Mouse (Mus musculus) hindbrain, embryonic 14.5 days (tissue): ENCODE measurements at regions not wholly inside any gene's neighbourhood (a gene's known extent, or its start where the extent isn't known, plus 50 kb on each side); places are given as distances from the start of the nearest gene placed in this dataset.

ENCODE experiments used
- ATAC-seq: fragments of 200-750 bp; cut with Nextera tagmentation; 2 replicates; pipeline ENCODE4 v1.8.0; 2017; ENCODE audit warnings: moderate number of reproducible peaks, mild to moderate bottlenecking, moderate TSS enrichment, moderate library complexity; ENCODE audit not compliant: low FRiP score
- DNase-seq: peaks from one replicate; pipeline ENCODE4 v3.0.0-alpha.2; 2015; ENCODE audit warnings: low spot score
- H3K27ac ChIP-seq: fragments of 300-500 bp; sonication (generic); 2 replicates; pipeline ENCODE4 v1.5.1; 2014; ENCODE audit warnings: mild to moderate bottlenecking, moderate library complexity
- H3K27me3 ChIP-seq: fragments of 300-500 bp; sonication (generic); 2 replicates; pipeline ENCODE4 v1.6.1; 2014; ENCODE audit warnings: mild to moderate bottlenecking, low read length, mixed read lengths; ENCODE audit not compliant: control insufficient read depth, insufficient read depth
- H3K36me3 ChIP-seq: fragments of 300-500 bp; sonication (generic); replicated peaks from 2 replicates; pipeline ENCODE4 v1.6.1; 2014; ENCODE audit not compliant: control insufficient read depth, insufficient read depth
- H3K4me1 ChIP-seq: fragments of 300-500 bp; sonication (generic); replicated peaks from 2 replicates; pipeline ENCODE4 v1.6.1; 2014; ENCODE audit warnings: antibody characterized with exemption, low read length, mixed read lengths; ENCODE audit not compliant: control insufficient read depth, insufficient read depth
- H3K4me2 ChIP-seq: fragments of 300-500 bp; sonication (generic); replicated peaks from 2 replicates; pipeline ENCODE4 v1.6.1; 2014; ENCODE audit warnings: mild to moderate bottlenecking, moderate library complexity
- H3K4me3 ChIP-seq: fragments of 300-500 bp; sonication (generic); replicated peaks from 2 replicates; pipeline ENCODE4 v1.5.1; 2014; ENCODE audit warnings: mild to moderate bottlenecking, low read length
- H3K9ac ChIP-seq: fragments of 300-500 bp; sonication (generic); 2 replicates; pipeline ENCODE4 v1.6.1; 2014
- H3K9me3 ChIP-seq: fragments of 300-500 bp; sonication (generic); 2 replicates; pipeline ENCODE4 v1.6.1; 2016; ENCODE audit warnings: low read length; ENCODE audit not compliant: control insufficient read depth
- WGBS: fragments of 180-500 bp; shearing (Covaris S2); extraction: QIAGEN DNeasy Blood & Tissue Kit; methylation state at CpG from one replicate; pipeline ENCODE4 v1.1.7; 2014; 5-methylcytosine and 5-hydroxymethylcytosine counted together

GRCm38 (mm10) chr8:34739836-34740804, 628.6 kb upstream of the Gm10131 start:
- H3K4me3 ChIP-seq, result no peak overlapping the region
- H3K9ac ChIP-seq, result no peak overlapping the region
- H3K27me3 ChIP-seq, result no peaks in the 10 kb centered on the region
- no peaks in the 10 kb centered on the region for H3K9me3 ChIP-seq
- DNase-seq, result no peak
- no peak overlapping the region for H3K4me2 ChIP-seq
- no peak for ATAC-seq
- H3K27ac ChIP-seq, result no peak overlapping the region
- no peaks in the 10 kb centered on the region for H3K4me1 ChIP-seq
- WGBS, result 92% methylated on average over 16 of the region's 16 CpGs
- no peaks in the 10 kb centered on the region for H3K36me3 ChIP-seq

GRCm38 (mm10) chr8:34736214-34736613, 624.7 kb upstream of the Gm10131 start:
- DNase-seq (no peak), ATAC-seq (no peak)
- H3K36me3 ChIP-seq, result no peaks in the 10 kb centered on the region
- no peak overlapping the region for H3K9ac ChIP-seq
- no peak overlapping the region for H3K4me2 ChIP-seq
- no peaks in the 10 kb centered on the region for H3K9me3 ChIP-seq
- no peak overlapping the region for H3K27ac ChIP-seq
- no peaks in the 10 kb centered on the region for H3K27me3 ChIP-seq
- 88% methylated on average over 4 of the region's 4 CpGs for WGBS
- H3K4me3 ChIP-seq, result no peak overlapping the region
- no peaks in the 10 kb centered on the region; the same call in 1 of the 2 replicates for H3K4me1 ChIP-seq

- H3K9ac ChIP-seq, result no peak overlapping the region
Observed at GRCm38 (mm10) chr8:34735006-34735405, 623.5 kb upstream of the Gm10131 start.

GRCm38 (mm10) chr8:34732808-34733207, 621.3 kb upstream of the Gm10131 start:
- Histone ChIP-seq H3K4me2 (no peak overlapping the region), H3K36me3 (no peaks in the 10 kb centered on the region), H3K9ac (no peak overlapping the region), H3K27me3 (no peaks in the 10 kb centered on the region), H3K4me1 (no peaks in the 10 kb centered on the region; the same call in 1 of the 2 replicates), H3K4me3 (no peak overlapping the region), H3K27ac (no peak overlapping the region), H3K9me3 (no peaks in the 10 kb centered on the region)
- WGBS, result 8% methylated on average over 2 of the region's 2 CpGs
- DNase-seq (no peak), ATAC-seq (no peak)

More at GRCm38 (mm10) chr8:34735006-34735405, 623.5 kb upstream of the Gm10131 start:
- no peaks in the 10 kb centered on the region; the same call in 1 of the 2 replicates for H3K4me1 ChIP-seq
- ATAC-seq (no peak), DNase-seq (no peak)
- H3K4me3 ChIP-seq, result no peak overlapping the region
- 83% methylated on average over 4 of the region's 4 CpGs for WGBS
- no peaks in the 10 kb centered on the region for H3K27me3 ChIP-seq
- H3K4me2 ChIP-seq, result no peak overlapping the region
- H3K27ac ChIP-seq, result no peak overlapping the region
- no peaks in the 10 kb centered on the region for H3K9me3 ChIP-seq
- no peaks in the 10 kb centered on the region for H3K36me3 ChIP-seq

- H3K4me3 ChIP-seq, result no peak overlapping the region
- ATAC-seq, result no peak
- DNase-seq, result no peak
- no peak overlapping the region for H3K9ac ChIP-seq
- WGBS, result 29% methylated on average over 1 of the region's 1 CpGs
- no peaks in the 10 kb centered on the region for H3K36me3 ChIP-seq
- H3K27ac ChIP-seq, result no peak overlapping the region
- no peaks in the 10 kb centered on the region; the same call in 1 of the 2 replicates for H3K4me1 ChIP-seq
- H3K9me3 ChIP-seq, result no peaks in the 10 kb centered on the region
- no peaks in the 10 kb centered on the region for H3K27me3 ChIP-seq
- H3K4me2 ChIP-seq, result no peak overlapping the region
Observed at GRCm38 (mm10) chr8:34732362-34732761, 620.8 kb upstream of the Gm10131 start.

- no peak for DNase-seq
Observed at GRCm38 (mm10) chr8:34731096-34731999, 619.8 kb upstream of the Gm10131 start.

GRCm38 (mm10) chr8:34729585-34729984, 618.0 kb upstream of the Gm10131 start:
- Histone ChIP-seq H3K4me3 (no peak overlapping the region), H3K27ac (no peak overlapping the region), H3K4me1 (no peaks in the 10 kb centered on the region; the same call in 1 of the 2 replicates), H3K9ac (no peak overlapping the region), H3K27me3 (no peaks in the 10 kb centered on the region), H3K9me3 (no peaks in the 10 kb centered on the region), H3K4me2 (no peak overlapping the region), H3K36me3 (no peaks in the 10 kb centered on the region)
- ATAC-seq (no peak), DNase-seq (no peak)
- 83% methylated on average over 7 of the region's 7 CpGs for WGBS

More at GRCm38 (mm10) chr8:34731096-34731999, 619.8 kb upstream of the Gm10131 start:
- Histone ChIP-seq H3K27me3 (no peaks in the 10 kb centered on the region), H3K9me3 (no peaks in the 10 kb centered on the region), H3K27ac (no peak overlapping the region), H3K4me2 (peak overlapping the region; percentile 35), H3K36me3 (no peaks in the 10 kb centered on the region), H3K4me1 (no peaks in the 10 kb centered on the region; the same call in 1 of the 2 replicates), H3K9ac (no peak overlapping the region), H3K4me3 (no peak overlapping the region)
- 25% methylated on average over 12 of the region's 12 CpGs for WGBS
- no peak for ATAC-seq

GRCm38 (mm10) chr8:34727699-34728098, 616.2 kb upstream of the Gm10131 start:
- no peak for DNase-seq
- ATAC-seq, result no peak
- H3K9me3 ChIP-seq, result no peaks in the 10 kb centered on the region
- no peaks in the 10 kb centered on the region for H3K36me3 ChIP-seq
- H3K27me3 ChIP-seq, result no peaks in the 10 kb centered on the region
- no peak overlapping the region for H3K4me2 ChIP-seq
- no peak overlapping the region for H3K27ac ChIP-seq
- WGBS, result 47% methylated on average over 8 of the region's 8 CpGs
- H3K9ac ChIP-seq, result no peak overlapping the region
- no peak overlapping the region for H3K4me3 ChIP-seq
- no peaks in the 10 kb centered on the region; the same call in 1 of the 2 replicates for H3K4me1 ChIP-seq
